Mouse (Mus musculus): ENCODE results near the gene Cebpz. TPM values are rescaled to one million over a fixed set of nuclear protein-coding genes. Genes with fewer than 3 reads are reported as not detected.
A peak's percentile ranks its signal among the peaks of the same experiment; 100 is the strongest.

Cebpz gene
- polyA plus RNA-seq (2012; rRNA removed) (18.6 and 24.3 TPM in 2 replicates), polyA plus RNA-seq (2014; fragmentation: Nextera tagmentation; extraction: Ambion mirVana) (56.5 and 59.5 TPM in 2 replicates)

DNA sequence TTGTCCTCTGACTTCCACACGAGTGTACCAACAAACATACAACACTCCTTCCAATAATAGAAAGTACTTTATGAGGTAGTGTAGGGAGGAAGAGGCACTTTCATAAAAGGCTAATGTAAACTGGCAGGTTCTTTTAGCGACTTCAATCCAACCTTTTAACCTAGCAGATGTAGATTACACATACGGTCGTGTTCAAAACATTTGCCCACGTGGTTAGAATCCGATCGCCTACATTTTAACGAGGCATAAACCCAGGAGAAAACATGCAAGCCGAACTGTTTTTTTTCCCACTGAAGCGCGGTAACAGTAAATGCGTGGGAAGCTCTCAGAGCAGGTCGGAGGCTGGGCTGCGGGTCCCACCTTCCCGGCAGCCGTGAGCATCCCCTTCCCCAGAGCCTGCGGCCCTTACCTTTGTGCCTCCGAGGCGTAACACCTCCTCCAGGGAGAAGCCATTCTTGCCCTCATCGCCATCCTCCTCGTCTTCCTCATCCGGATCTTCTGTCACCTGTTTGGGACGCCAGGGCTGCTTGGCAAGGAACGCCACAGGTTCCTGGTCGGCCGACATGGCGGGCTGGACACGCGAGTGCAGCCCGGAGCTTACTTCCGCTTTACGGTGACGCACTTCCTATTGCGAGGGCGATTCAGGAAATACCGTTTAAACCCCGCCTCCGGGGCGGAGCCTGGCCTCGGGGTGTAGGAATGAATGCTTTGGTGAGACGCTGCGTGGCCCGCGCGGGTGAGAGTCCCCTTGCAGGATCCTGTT, at the start of gene Cebpz, which contains the start of gene Ndufaf7:
Gene Cebpz (minus strand): TSS at position 601 of the 763 bp plus-strand sequence.
Gene Ndufaf7 (plus strand): TSS at position 671 of the 763 bp plus-strand sequence.
- peak; percentile 97 for DNase-seq (ENCODE audit: low spot score)
- no peaks in the 10 kb centered on the region for H3K9me3 ChIP-seq (ENCODE audit: control insufficient read depth, low read length)
- H3K36me3 ChIP-seq (ENCODE audit: control insufficient read depth, insufficient read depth, low read length): peaks cover 35% of the 10 kb centered on the region
- peak within 1 kb of the TSS; percentile 79 for H3K4me3 ChIP-seq (replicated peaks; ENCODE audit: low read length)
- no peaks in the 10 kb centered on the region for H3K27me3 ChIP-seq (ENCODE audit: control insufficient read depth, insufficient read depth, low read length)
- WGBS: under 1% methylated on average over 45 of the region's 45 CpGs
- ATAC-seq (ENCODE audit: low FRiP score, low read depth): peak; percentile 100
- H3K4me2 ChIP-seq (replicated peaks; ENCODE audit: low read depth, low read length, severe bottlenecking): peak within 1 kb of the TSS; percentile 60
- TF ChIP-seq POLR2A (IDR thresholded peaks at IDR 0.05; ENCODE audit: borderline replicate concordance, extremely low read depth, insufficient read depth, insufficient read length): peak; percentile 77; the same call in 1 of the 2 replicates
- peaks cover 5% of the 10 kb centered on the region for H3K4me1 ChIP-seq (ENCODE audit: control insufficient read depth, insufficient read depth, low read length)
- peak within 1 kb of the TSS; percentile 82 for H3K9ac ChIP-seq (ENCODE audit: low read depth, low read length, severe bottlenecking)
- no peak within 1 kb of the TSS for H3K27ac ChIP-seq (replicated peaks; ENCODE audit: low read depth, low read length)

DNA sequence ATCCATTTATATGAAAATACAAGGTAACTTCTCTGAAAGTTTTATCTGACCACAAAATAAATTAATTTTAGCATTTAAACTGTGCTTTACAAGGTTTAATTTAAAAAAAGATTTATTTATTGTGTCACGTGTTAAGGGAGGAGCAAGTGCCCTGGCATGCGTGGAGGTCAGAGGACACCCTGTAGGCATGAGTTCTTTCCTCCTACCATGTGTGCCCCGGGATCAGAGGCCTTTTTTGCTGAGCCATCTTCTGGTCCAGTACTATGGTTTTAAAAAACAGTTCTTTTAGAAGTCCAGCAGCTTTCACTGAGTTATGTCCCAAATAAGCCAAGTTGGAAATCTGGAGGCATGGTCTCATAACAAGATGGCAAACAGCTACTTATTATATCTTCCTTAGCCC, 46.9 kb upstream of the Cebpz start:
- no peaks in the 10 kb centered on the region for H3K27me3 ChIP-seq (ENCODE audit: control insufficient read depth, insufficient read depth, low read length)
- no peak overlapping the region for H3K27ac ChIP-seq (replicated peaks; ENCODE audit: low read depth, low read length)
- no peak overlapping the region for H3K9ac ChIP-seq (ENCODE audit: low read depth, low read length, severe bottlenecking)
- no peak for TF ChIP-seq POLR2A (IDR thresholded peaks at IDR 0.05; ENCODE audit: borderline replicate concordance, extremely low read depth, insufficient read depth, insufficient read length)
- H3K4me3 ChIP-seq (replicated peaks; ENCODE audit: low read length): no peak overlapping the region
- WGBS: 85% methylated on average over 3 of the region's 3 CpGs
- peaks cover 49% of the 10 kb centered on the region for H3K36me3 ChIP-seq (ENCODE audit: control insufficient read depth, insufficient read depth, low read length)
- DNase-seq (ENCODE audit: low spot score) (no peak), ATAC-seq (ENCODE audit: low FRiP score, low read depth) (no peak)
- H3K4me1 ChIP-seq (ENCODE audit: control insufficient read depth, insufficient read depth, low read length): no peaks in the 10 kb centered on the region
- no peak overlapping the region for H3K4me2 ChIP-seq (replicated peaks; ENCODE audit: low read depth, low read length, severe bottlenecking)
- H3K9me3 ChIP-seq (ENCODE audit: control insufficient read depth, low read length): no peaks in the 10 kb centered on the region

DNA sequence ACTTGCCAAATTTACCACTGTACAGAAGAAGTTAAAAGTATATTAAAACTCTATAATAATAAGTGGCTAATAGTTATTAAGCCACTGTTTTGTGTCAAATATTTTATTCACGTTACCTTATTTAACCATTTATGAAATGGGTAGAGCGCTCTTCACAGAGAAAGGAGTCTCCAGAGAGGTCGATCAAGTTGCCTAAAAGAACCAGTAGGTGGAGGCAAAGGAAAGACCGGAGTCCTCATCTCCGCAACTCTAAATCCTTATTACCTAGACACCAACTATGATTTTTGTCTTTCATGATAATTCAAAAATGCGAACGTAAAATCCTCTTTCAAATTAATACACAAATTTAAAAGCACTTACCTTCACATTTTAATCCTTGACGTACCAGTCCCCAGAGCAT, 46.3 kb upstream of the Cebpz start:
- H3K27ac ChIP-seq (replicated peaks; ENCODE audit: low read depth, low read length): no peak overlapping the region
- DNase-seq (ENCODE audit: low spot score): no peak
- 94% methylated on average over 8 of the region's 8 CpGs for WGBS
- ATAC-seq (ENCODE audit: low FRiP score, low read depth): no peak
- no peaks in the 10 kb centered on the region for H3K27me3 ChIP-seq (ENCODE audit: control insufficient read depth, insufficient read depth, low read length)
- H3K4me2 ChIP-seq (replicated peaks; ENCODE audit: low read depth, low read length, severe bottlenecking): no peak overlapping the region
- H3K36me3 ChIP-seq (ENCODE audit: control insufficient read depth, insufficient read depth, low read length): peaks cover 49% of the 10 kb centered on the region
- no peak overlapping the region for H3K9ac ChIP-seq (ENCODE audit: low read depth, low read length, severe bottlenecking)
- H3K9me3 ChIP-seq (ENCODE audit: control insufficient read depth, low read length): no peaks in the 10 kb centered on the region
- TF ChIP-seq POLR2A (IDR thresholded peaks at IDR 0.05; ENCODE audit: borderline replicate concordance, extremely low read depth, insufficient read depth, insufficient read length): no peak
- no peaks in the 10 kb centered on the region for H3K4me1 ChIP-seq (ENCODE audit: control insufficient read depth, insufficient read depth, low read length)
- H3K4me3 ChIP-seq (replicated peaks; ENCODE audit: low read length): no peak overlapping the region

GRCm38 (mm10) chr17:78968500-78968899, 31.6 kb upstream of the Cebpz start:
- Histone ChIP-seq H3K27ac (replicated peaks; ENCODE audit: low read depth, low read length) (no peak overlapping the region), H3K36me3 (ENCODE audit: control insufficient read depth, insufficient read depth, low read length) (peaks cover 63% of the 10 kb centered on the region), H3K9me3 (ENCODE audit: control insufficient read depth, low read length) (no peaks in the 10 kb centered on the region), H3K27me3 (ENCODE audit: control insufficient read depth, insufficient read depth, low read length) (no peaks in the 10 kb centered on the region), H3K4me1 (ENCODE audit: control insufficient read depth, insufficient read depth, low read length) (no peaks in the 10 kb centered on the region), H3K9ac (ENCODE audit: low read depth, low read length, severe bottlenecking) (no peak overlapping the region), H3K4me2 (replicated peaks; ENCODE audit: low read depth, low read length, severe bottlenecking) (no peak overlapping the region), H3K4me3 (replicated peaks; ENCODE audit: low read length) (no peak overlapping the region)
- DNase-seq (ENCODE audit: low spot score) (no peak), ATAC-seq (ENCODE audit: low FRiP score, low read depth) (no peak)
- WGBS: 88% methylated on average over 3 of the region's 3 CpGs
- no peak for TF ChIP-seq POLR2A (IDR thresholded peaks at IDR 0.05; ENCODE audit: borderline replicate concordance, extremely low read depth, insufficient read depth, insufficient read length)

DNA sequence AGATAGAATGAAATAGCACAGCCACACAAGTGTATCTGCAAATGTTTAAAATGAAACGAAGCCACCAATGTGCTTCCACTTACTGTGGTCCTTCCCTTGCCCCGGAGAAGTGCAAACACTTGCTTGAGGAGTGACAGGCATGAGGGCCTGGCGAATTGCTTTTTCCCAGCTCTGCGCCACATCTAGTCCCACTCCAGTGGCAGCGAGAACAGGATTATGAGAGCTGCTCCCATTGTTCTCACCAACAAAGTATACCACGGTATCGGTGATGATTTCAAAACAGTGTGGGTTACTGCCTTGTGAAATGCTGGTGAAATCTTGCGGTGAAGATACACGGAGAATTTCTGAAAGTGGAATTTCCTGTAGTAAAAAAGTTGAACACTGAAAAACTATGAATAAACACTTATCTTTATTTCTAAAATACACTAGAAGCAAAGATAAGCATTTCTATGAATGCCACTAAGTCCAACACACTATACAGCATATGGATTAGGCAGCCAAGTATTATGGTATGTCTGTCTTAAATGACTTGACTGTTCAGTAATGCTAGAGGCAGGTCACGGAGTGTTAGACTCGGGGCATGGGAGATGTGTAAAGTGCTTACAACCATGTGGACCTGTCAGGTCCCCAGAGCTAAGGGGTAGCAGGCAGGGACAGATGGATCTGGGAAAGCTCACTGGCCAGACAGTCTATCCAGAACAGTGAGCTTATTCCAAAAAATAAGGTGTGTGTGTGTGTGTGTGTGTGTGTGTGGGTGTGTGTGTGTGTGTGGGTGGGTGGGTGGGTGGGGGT, 29.4 kb upstream of the Cebpz start:
- ATAC-seq (ENCODE audit: low FRiP score, low read depth) (no peak), DNase-seq (ENCODE audit: low spot score) (no peak)
- TF ChIP-seq POLR2A (IDR thresholded peaks at IDR 0.05; ENCODE audit: borderline replicate concordance, extremely low read depth, insufficient read depth, insufficient read length): no peak
- no peaks in the 10 kb centered on the region for H3K9me3 ChIP-seq (ENCODE audit: control insufficient read depth, low read length)
- H3K27me3 ChIP-seq (ENCODE audit: control insufficient read depth, insufficient read depth, low read length): no peaks in the 10 kb centered on the region
- no peak overlapping the region for H3K4me2 ChIP-seq (replicated peaks; ENCODE audit: low read depth, low read length, severe bottlenecking)
- no peak overlapping the region for H3K9ac ChIP-seq (ENCODE audit: low read depth, low read length, severe bottlenecking)
- H3K27ac ChIP-seq (replicated peaks; ENCODE audit: low read depth, low read length): no peak overlapping the region
- H3K4me3 ChIP-seq (replicated peaks; ENCODE audit: low read length): no peak overlapping the region
- 96% methylated on average over 11 of the region's 11 CpGs for whole genome bisulfite sequencing
- H3K36me3 ChIP-seq (ENCODE audit: control insufficient read depth, insufficient read depth, low read length): peaks cover 72% of the 10 kb centered on the region
- H3K4me1 ChIP-seq (ENCODE audit: control insufficient read depth, insufficient read depth, low read length): no peaks in the 10 kb centered on the region

Data from limb, embryonic 14.5 days (tissue).